Mouse (Mus musculus) left cerebral cortex, adult 9 months (tissue): Measurements from ENCODE around the gene Smoc2.

Experiments used
- DNase-seq, 2 experiments: peaks; one replicate each; pipeline ENCODE4 v3.0.0; 2022; ENCODE audit warnings: low spot score in 2 of 2

Smoc2 gene

GRCm38 (mm10) chr17:14279177-14279965 lies at the start of gene Smoc2:
Smoc2 (plus strand) TSS chr17:14279506.
- peak in 1 of 2 experiments; percentile 12 for DNase-seq

- DNase-seq, result no peak
These were observed 48.4 kb upstream of the Smoc2 start for GRCm38 (mm10) chr17:14230698-14231430.

GRCm38 (mm10) chr17:14232629-14233028 lies 46.7 kb upstream of the Smoc2 start:
- peak in 1 of 2 experiments; percentile 86 for DNase-seq

GRCm38 (mm10) chr17:14233658-14234057 lies 45.6 kb upstream of the Smoc2 start:
- no peak for DNase-seq

- DNase-seq, result no peak
These were observed 44.4 kb upstream of the Smoc2 start for GRCm38 (mm10) chr17:14234774-14235389.

GRCm38 (mm10) chr17:14237134-14237533 lies 42.2 kb upstream of the Smoc2 start:
- DNase-seq, result no peak

- DNase-seq, result no peak
These were observed 39.3 kb upstream of the Smoc2 start for GRCm38 (mm10) chr17:14239960-14240359.

- peak in 1 of 2 experiments; percentile 25 for DNase-seq
These were observed 36.7 kb upstream of the Smoc2 start for GRCm38 (mm10) chr17:14242634-14243033.

GRCm38 (mm10) chr17:14244195-14244965 lies 34.9 kb upstream of the Smoc2 start:
- no peak for DNase-seq

- DNase-seq, result no peak
These were observed 33.0 kb upstream of the Smoc2 start for GRCm38 (mm10) chr17:14246266-14246665.

- DNase-seq, result peak; percentile 62 to 88
These were observed 31.4 kb upstream of the Smoc2 start for GRCm38 (mm10) chr17:14247931-14248330.

GRCm38 (mm10) chr17:14249595-14249994 lies 29.7 kb upstream of the Smoc2 start:
- no peak for DNase-seq

- no peak for DNase-seq
These were observed 28.9 kb upstream of the Smoc2 start for GRCm38 (mm10) chr17:14250401-14250800.

GRCm38 (mm10) chr17:14252456-14252855 lies 26.9 kb upstream of the Smoc2 start:
- no peak for DNase-seq

GRCm38 (mm10) chr17:14254616-14255015 lies 24.7 kb upstream of the Smoc2 start:
- no peak for DNase-seq

- DNase-seq, result no peak
These were observed 21.3 kb upstream of the Smoc2 start for GRCm38 (mm10) chr17:14257799-14258520.

GRCm38 (mm10) chr17:14258906-14259305 lies 20.4 kb upstream of the Smoc2 start:
- DNase-seq, result no peak

- DNase-seq, result no peak
These were observed 18.3 kb upstream of the Smoc2 start for GRCm38 (mm10) chr17:14260966-14261365.

- DNase-seq, result no peak
These were observed 17.1 kb upstream of the Smoc2 start for GRCm38 (mm10) chr17:14262217-14262616.

GRCm38 (mm10) chr17:14268001-14268400 lies 11.3 kb upstream of the Smoc2 start:
- DNase-seq, result no peak

- no peak for DNase-seq
These were observed 5.9 kb upstream of the Smoc2 start for GRCm38 (mm10) chr17:14273386-14273785.
